Mouse (Mus musculus) neural tube, embryonic 14.5 days (tissue): Measurements from ENCODE around the gene Pacs2. TPM values are rescaled to one million over a fixed set of nuclear protein-coding genes. Genes with fewer than 3 reads are reported as not detected.

Experiments
- ATAC-seq: fragments of 200-750 bp; cut with Nextera tagmentation; 2 replicates; pipeline ENCODE4 v1.8.0; 2017; ENCODE audit warnings: low read depth, mild to moderate bottlenecking, moderate TSS enrichment, moderate library complexity
- H3K27ac ChIP-seq: fragments of 300-500 bp; sonication (generic); 2 replicates; pipeline ENCODE4 v1.5.1; 2014; ENCODE audit warnings: low read depth, mild to moderate bottlenecking, control low read depth, low read length, moderate library complexity, mixed read lengths
- H3K27me3 ChIP-seq: fragments of 300-500 bp; sonication (generic); 2 replicates; pipeline ENCODE4 v1.6.1; 2014; ENCODE audit warnings: low read length; ENCODE audit not compliant: control insufficient read depth, insufficient read depth
- H3K36me3 ChIP-seq: fragments of 300-500 bp; sonication (generic); 2 replicates; pipeline ENCODE4 v1.6.1; 2014; ENCODE audit warnings: low read length, mixed read lengths; ENCODE audit not compliant: control insufficient read depth, insufficient read depth
- H3K4me1 ChIP-seq: fragments of 300-500 bp; sonication (generic); 2 replicates; pipeline ENCODE4 v1.6.1; 2014; ENCODE audit warnings: low read length; ENCODE audit not compliant: control insufficient read depth, insufficient read depth
- H3K4me2 ChIP-seq: fragments of 300-500 bp; sonication (generic); 2 replicates; pipeline ENCODE4 v1.6.1; 2014; ENCODE audit warnings: mild to moderate bottlenecking, low read depth, low read length, control low read depth
- H3K4me3 ChIP-seq: fragments of 300-500 bp; sonication (generic); 2 replicates; pipeline ENCODE4 v1.5.1; 2014; ENCODE audit warnings: low read depth, low read length, control low read depth, mixed read lengths
- H3K9ac ChIP-seq: fragments of 300-500 bp; sonication (generic); replicated peaks from 2 replicates; pipeline ENCODE4 v1.6.1; 2014; ENCODE audit warnings: low read depth, mild to moderate bottlenecking, control low read depth, low read length, mixed read lengths
- H3K9me3 ChIP-seq: fragments of 300-500 bp; sonication (generic); 2 replicates; pipeline ENCODE4 v1.6.1; 2016; ENCODE audit warnings: low read length; ENCODE audit not compliant: control insufficient read depth
- WGBS: fragments of 180-500 bp; shearing (Covaris S2); extraction: QIAGEN DNeasy Blood & Tissue Kit; methylation state at CpG from one replicate; pipeline ENCODE4 v1.1.7; 2014; 5-methylcytosine and 5-hydroxymethylcytosine counted together
- polyA plus RNA-seq: library from polyadenylated mRNA; unstranded; fragments of >200 nt; fragmentation: Nextera tagmentation; extraction: Ambion mirVana; gene quantifications from 2 replicates; pipeline ENCODE4 v1.2.1, GENCODE M21; 2014

Gene Pacs2
- polyA plus RNA-seq, 1 experiment from 2014 or later, result 29.4 TPM

- WGBS, result 28% methylated on average over 6 of the region's 6 CpGs
- Histone ChIP-seq H3K27me3 (no peaks in the 10 kb centered on the region), H3K4me3 (no peak overlapping the region; the same call in 1 of the 2 replicates), H3K4me1 (peaks cover 34% of the 10 kb centered on the region), H3K4me2 (peak overlapping the region; percentile 93), H3K27ac (no peak overlapping the region; the same call in 1 of the 2 replicates), H3K9ac (0 out of 2 replicates have a peak overlapping the region, but pooled peaks have one; percentile 18), H3K9me3 (no peaks in the 10 kb centered on the region), H3K36me3 (no peaks in the 10 kb centered on the region)
- no peak for ATAC-seq
These were observed 85.3 kb downstream of the Pacs2 start for GRCm38 (mm10) chr12:113099470-113100237.

- ATAC-seq, result no peak
- Histone ChIP-seq H3K4me3 (no peak overlapping the region; the same call in 1 of the 2 replicates), H3K9ac (no peak overlapping the region), H3K4me2 (0 out of 2 replicates have a peak overlapping the region, but pooled peaks have one; percentile 2), H3K9me3 (no peaks in the 10 kb centered on the region), H3K27me3 (no peaks in the 10 kb centered on the region), H3K4me1 (peaks cover 34% of the 10 kb centered on the region), H3K36me3 (no peaks in the 10 kb centered on the region), H3K27ac (no peak overlapping the region)
- 74% methylated on average over 5 of the region's 5 CpGs for WGBS
These were observed 86.3 kb downstream of the Pacs2 start for GRCm38 (mm10) chr12:113100448-113101076.

- peaks cover 34% of the 10 kb centered on the region for H3K4me1 ChIP-seq
- H3K36me3 ChIP-seq, result no peaks in the 10 kb centered on the region
- no peak overlapping the region for H3K4me2 ChIP-seq
- H3K27me3 ChIP-seq, result no peaks in the 10 kb centered on the region
- no peak overlapping the region for H3K4me3 ChIP-seq
- no peak overlapping the region for H3K27ac ChIP-seq
- no peak overlapping the region for H3K9ac ChIP-seq
- WGBS, result 85% methylated on average over 9 of the region's 9 CpGs
- no peaks in the 10 kb centered on the region for H3K9me3 ChIP-seq
- no peak for ATAC-seq
These were observed 87.1 kb downstream of the Pacs2 start for GRCm38 (mm10) chr12:113101251-113101960.

GRCm38 (mm10) chr12:113102461-113102860 is 88.2 kb downstream of the Pacs2 start:
- H3K4me2 ChIP-seq, result no peak overlapping the region
- H3K9ac ChIP-seq, result no peak overlapping the region
- H3K4me3 ChIP-seq, result no peak overlapping the region
- no peaks in the 10 kb centered on the region for H3K36me3 ChIP-seq
- WGBS, result 58% methylated on average over 6 of the region's 6 CpGs
- peaks cover 27% of the 10 kb centered on the region for H3K4me1 ChIP-seq
- no peak overlapping the region for H3K27ac ChIP-seq
- ATAC-seq, result no peak
- H3K27me3 ChIP-seq, result no peaks in the 10 kb centered on the region
- no peaks in the 10 kb centered on the region for H3K9me3 ChIP-seq

- no peak overlapping the region for H3K4me2 ChIP-seq
- no peak overlapping the region for H3K4me3 ChIP-seq
- no peaks in the 10 kb centered on the region for H3K36me3 ChIP-seq
- no peak overlapping the region for H3K9ac ChIP-seq
- 83% methylated on average over 8 of the region's 8 CpGs for WGBS
- no peak for ATAC-seq
- peaks cover 22% of the 10 kb centered on the region for H3K4me1 ChIP-seq
- no peaks in the 10 kb centered on the region for H3K27me3 ChIP-seq
- no peak overlapping the region for H3K27ac ChIP-seq
- no peaks in the 10 kb centered on the region for H3K9me3 ChIP-seq
These were observed 89.6 kb downstream of the Pacs2 start for GRCm38 (mm10) chr12:113103846-113104451.

- Histone ChIP-seq H3K36me3 (no peaks in the 10 kb centered on the region), H3K27ac (no peak overlapping the region), H3K9me3 (no peaks in the 10 kb centered on the region), H3K27me3 (no peaks in the 10 kb centered on the region), H3K9ac (no peak overlapping the region), H3K4me2 (no peak overlapping the region), H3K4me1 (peaks cover 7% of the 10 kb centered on the region; the same call in 1 of the 2 replicates), H3K4me3 (no peak overlapping the region)
- no peak for ATAC-seq
- WGBS, result 89% methylated on average over 6 of the region's 6 CpGs
These were observed 92.1 kb downstream of the Pacs2 start for GRCm38 (mm10) chr12:113106386-113106785.

GRCm38 (mm10) chr12:113107431-113108124 is 93.3 kb downstream of the Pacs2 start:
- Histone ChIP-seq H3K4me1 (peaks cover 3% of the 10 kb centered on the region; the same call in 1 of the 2 replicates), H3K9ac (no peak overlapping the region), H3K4me3 (no peak overlapping the region), H3K9me3 (no peaks in the 10 kb centered on the region), H3K27me3 (no peaks in the 10 kb centered on the region), H3K36me3 (no peaks in the 10 kb centered on the region), H3K4me2 (no peak overlapping the region), H3K27ac (no peak overlapping the region)
- no peak for ATAC-seq
- 84% methylated on average over 4 of the region's 4 CpGs for WGBS

- H3K4me1 ChIP-seq, result 0 out of 2 replicates have a peak, but pooled peaks cover 3% of the 10 kb centered on the region
- no peak for ATAC-seq
- WGBS, result 89% methylated on average over 17 of the region's 17 CpGs
These were observed 94.4 kb downstream of the Pacs2 start for GRCm38 (mm10) chr12:113108528-113109283.

More at GRCm38 (mm10) chr12:113108528-113109283, 94.4 kb downstream of the Pacs2 start:
- Histone ChIP-seq H3K9ac (no peak overlapping the region), H3K36me3 (no peaks in the 10 kb centered on the region), H3K4me3 (no peak overlapping the region), H3K9me3 (no peaks in the 10 kb centered on the region), H3K4me2 (no peak overlapping the region), H3K27ac (no peak overlapping the region), H3K27me3 (no peaks in the 10 kb centered on the region)
